ENCODE assay signal across 16 mouse cellular contexts in genomic region chr3:36468871-36469270, GRCm38 (mm10). TPM values are rescaled to one million over a fixed set of nuclear protein-coding genes. Genes with fewer than 3 reads are reported as not detected.
DNase-seq lines count a peak whose midpoint lies in the region; ATAC-seq and TF ChIP-seq lines count a peak whose summit lies in the region.
"Had no signal": no experiment of that assay in that cellular context is flagged by ENCODE, and none has a peak within 500 bp of the region (broad histone marks: within the 10 kb centered on the region; RNA-seq: fewer than 3 reads in every experiment).

No protein-coding gene starts in this region.

- peak; percentile 43 for DNase-seq in adrenal gland, adult 8-10 months
- no peak for DNase-seq in adrenal gland, postnatal 25 days
- no peak for DNase-seq in kidney, postnatal 0 days (ENCODE audit: low spot score)
- no peak for DNase-seq in kidney, adult 11 months
- DNase-seq in gastrocnemius, postnatal 14 days = peak; percentile 26
- DNase-seq in left cerebral cortex, adult 18-20 months (ENCODE audit: low spot score in 2 of 2) = no peak
- no peak for DNase-seq in cerebellum, postnatal 25 days
- DNase-seq: B cell, adult 2 months; cerebellum, adult 11 months; kidney, adult 2 months; liver, embryonic 13.5 days; thymus, postnatal 25 days had no signal

- H3ac ChIP-seq in C2C12 (ENCODE audit: control insufficient read depth, insufficient read length, low read depth) = no peak overlapping the region

- H3K36me3 ChIP-seq in kidney, postnatal 0 days (ENCODE audit: insufficient read depth, low read length) = peaks cover 6% of the 10 kb centered on the region; the same call in 1 of the 2 replicates
- peaks cover 42% of the 10 kb centered on the region for H3K36me3 ChIP-seq in C2C12 (ENCODE audit: control insufficient read depth, insufficient read depth)
- H3K36me3 ChIP-seq: hindbrain, embryonic 15.5 days; liver, embryonic 13.5 days; midbrain, embryonic 10.5 days had no signal

- no peaks in the 10 kb centered on the region for H3K9me3 ChIP-seq in kidney, postnatal 0 days (replicated peaks; ENCODE audit: low read length)
- H3K9me3 ChIP-seq: G1E; hindbrain, embryonic 15.5 days; liver, embryonic 13.5 days; midbrain, embryonic 10.5 days had no signal

- H3K79me3 ChIP-seq in C2C12 (ENCODE audit: low read depth) = peaks cover 74% of the 10 kb centered on the region

- no peak overlapping the region for H3K9ac ChIP-seq in kidney, postnatal 0 days (ENCODE audit: low read depth, low read length)
- H3K9ac ChIP-seq: hindbrain, embryonic 15.5 days; liver, embryonic 13.5 days had no signal

- intact Hi-C loops in gastrocnemius, postnatal 14 days (cut with DNase I; ENCODE audit: low total_unique reads) = no loop called here

- no peak overlapping the region for H3K27ac ChIP-seq in kidney, postnatal 0 days
- H3K27ac ChIP-seq: hindbrain, embryonic 15.5 days; liver, embryonic 13.5 days; midbrain, embryonic 10.5 days had no signal

- no peak overlapping the region for H3K4me2 ChIP-seq in kidney, postnatal 0 days (ENCODE audit: low read length)
- H3K4me2 ChIP-seq: hindbrain, embryonic 15.5 days; liver, embryonic 13.5 days had no signal

- TF ChIP-seq CTCF in kidney, postnatal 0 days (IDR thresholded peaks at IDR 0.05; ENCODE audit: low read depth) = no peak
- TF ChIP-seq CTCF in C2C12 (IDR thresholded peaks at IDR 0.05; ENCODE audit: control insufficient read depth, insufficient read depth, insufficient read length) = no peak

- WGBS in kidney, postnatal 0 days = 40% methylated on average over 2 of the region's 2 CpGs

- H3K4me1 ChIP-seq in kidney, postnatal 0 days (replicated peaks; ENCODE audit: insufficient read depth, low read length) = no peaks in the 10 kb centered on the region
- H3K4me1 ChIP-seq: hindbrain, embryonic 15.5 days; midbrain, embryonic 10.5 days had no signal

- 0 out of 2 replicates have a peak, but pooled peaks have one; percentile 41 for ATAC-seq in kidney, postnatal 0 days (replicated peaks; ENCODE audit: low FRiP score, low read depth)

- H3K27me3 ChIP-seq in kidney, postnatal 0 days (ENCODE audit: insufficient read depth, low read length) = no peaks in the 10 kb centered on the region
- no peaks in the 10 kb centered on the region for H3K27me3 ChIP-seq in C2C12 (ENCODE audit: control insufficient read depth, insufficient read depth, insufficient read length)
- H3K27me3 ChIP-seq: hindbrain, embryonic 15.5 days; liver, embryonic 13.5 days had no signal

- H3K4me3 ChIP-seq in kidney, postnatal 0 days (replicated peaks; ENCODE audit: low read depth, low read length) = no peak overlapping the region
- H3K4me3 ChIP-seq in C2C12 (ENCODE audit: insufficient read depth, poor library complexity, severe bottlenecking) = no peak overlapping the region
- H3K4me3 ChIP-seq: hindbrain, embryonic 15.5 days; liver, embryonic 13.5 days; midbrain, embryonic 10.5 days had no signal

- H3K79me2 ChIP-seq in C2C12 (ENCODE audit: control insufficient read depth, insufficient read depth) = peaks cover 85% of the 10 kb centered on the region

TF ChIP-seq in C2C12, 6 proteins besides CTCF, POLR2A, EP300 and RAD21:
- TF ChIP-seq USF1 (IDR thresholded peaks at IDR 0.05; ENCODE audit: low read depth) (peak; percentile 22), FOSL1 (IDR thresholded peaks at IDR 0.05; ENCODE audit: insufficient read depth, low read length, poor library complexity, severe bottlenecking) (peak; percentile 11), MYOG (IDR thresholded peaks at IDR 0.05; ENCODE audit: control insufficient read depth, extremely low read depth, insufficient read length) (no peak), CEBPB (IDR thresholded peaks at IDR 0.05; ENCODE audit: low read depth) (no peak), MYOD1 (IDR thresholded peaks at IDR 0.05; ENCODE audit: control insufficient read depth, insufficient read length, low read depth) (peak; percentile 62)

RNA-seq across cellular contexts. Expression of gene Anxa5, which starts 6.8 kb away (rescaled TPM):
- 100 to 1,000 TPM; 433 to 500 (median 466) TPM for total RNA-seq in adrenal gland, adult 8-10 months (2022)
- total RNA-seq in adrenal gland, postnatal 25 days (2021) = 592 and 680 TPM in 2 replicates
- 291 and 326 TPM in 2 replicates for polyA plus RNA-seq in kidney, postnatal 0 days (2015; fragmentation: Nextera tagmentation; extraction: Ambion mirVana)
- polyA plus RNA-seq in C2C12 (2012; fragmentation: generic; extraction: Trizol) = 441 TPM
- total RNA-seq in gastrocnemius, postnatal 14 days (2021) = 100 to 1,000 TPM in 1 of 2 experiments, 10 to 100 TPM in 1; 80.6 to 104 TPM
- total RNA-seq in left cerebral cortex, adult 18-20 months (2021) = 10 to 100 TPM; 71.6 to 82.2 TPM

RNA-seq across cellular contexts. Expression of gene 1810062G17Rik, which starts 6.9 kb away (rescaled TPM):
- total RNA-seq in adrenal gland, adult 8-10 months (2022) = 1 to 10 TPM in 2 of 4 experiments, under 1 TPM in 2; 0.52 to 1.8 (median 0.86) TPM
- 1.1 and 1.8 TPM in 2 replicates for total RNA-seq in adrenal gland, postnatal 25 days (2021)
- 4.8 and 4.9 TPM in 2 replicates for polyA plus RNA-seq in kidney, postnatal 0 days (2015; fragmentation: Nextera tagmentation; extraction: Ambion mirVana)
- 0.33 TPM for polyA plus RNA-seq in C2C12 (2012; fragmentation: generic; extraction: Trizol)
- under 1 TPM in 1 of 2 experiments, not detected in 1; 0.39 TPM for total RNA-seq in gastrocnemius, postnatal 14 days (2021)
- total RNA-seq in left cerebral cortex, adult 18-20 months (2021) = not detected
- polyA plus RNA-seq: G1E had no signal

RNA-seq across cellular contexts. Expression of gene Gm11549, which starts 52.7 kb away (rescaled TPM):
- total RNA-seq in adrenal gland, adult 8-10 months (2022) = not detected
- total RNA-seq in adrenal gland, postnatal 25 days (2021) = not detected in 2 replicates
- polyA plus RNA-seq in kidney, postnatal 0 days (2015; fragmentation: Nextera tagmentation; extraction: Ambion mirVana) = not detected in 2 replicates
- polyA plus RNA-seq in C2C12 (2012; fragmentation: generic; extraction: Trizol) = not detected
- total RNA-seq in gastrocnemius, postnatal 14 days (2021) = under 1 TPM in 1 of 2 experiments, not detected in 1; 0.06 TPM
- total RNA-seq in left cerebral cortex, adult 18-20 months (2021) = 10 to 100 TPM; 34.4 to 35.0 TPM
- polyA plus RNA-seq: G1E; kidney, adult 2 months; liver, embryonic 13.5 days had no signal

Comparison
In these comparisons a context has a peak if more than half of its experiments do, and no peak if none do; other contexts are left out.
1. DNase-seq: peak in adrenal gland, adult 8-10 months (single experiment) and gastrocnemius, postnatal 14 days (single experiment); none in adrenal gland, postnatal 25 days (single experiment), kidney, postnatal 0 days (single experiment), kidney, adult 11 months (single experiment), left cerebral cortex, adult 18-20 months (0 of 2) and cerebellum, postnatal 25 days (0 of 2).
2. RNA of gene Gm11549, which starts 52.7 kb away (total RNA-seq): 34.4 to 35.0 TPM in left cerebral cortex, adult 18-20 months; 0.06 TPM in gastrocnemius, postnatal 14 days, not detected in adrenal gland, postnatal 25 days and not detected in adrenal gland, adult 8-10 months; every median in the first group is over 10 times any median in the second.